Mouse (Mus musculus): Measurements from ENCODE around the gene Rac2.
A peak's percentile ranks its signal among the peaks of the same experiment; 100 is the strongest.

Gene Rac2

GRCm38 (mm10) chr15:78547415-78548335, 24.9 kb downstream of the Rac2 start:
- no peak for DNase-seq (ENCODE audit: low spot score)

GRCm38 (mm10) chr15:78546060-78546459, 26.5 kb downstream of the Rac2 start:
- DNase-seq (ENCODE audit: low spot score): no peak

- DNase-seq (ENCODE audit: low spot score): no peak
These were observed 28.0 kb downstream of the Rac2 start, which contains the start of gene Sstr3 for GRCm38 (mm10) chr15:78544561-78545001. Sstr3 (minus strand) TSS chr15:78544685.

GRCm38 (mm10) chr15:78544041-78544440, 28.5 kb downstream of the Rac2 start:
- no peak for DNase-seq (ENCODE audit: low spot score)

GRCm38 (mm10) chr15:78542767-78543303, 29.7 kb downstream of the Rac2 start:
- DNase-seq (ENCODE audit: low spot score): no peak

GRCm38 (mm10) chr15:78542098-78542766, 30.4 kb downstream of the Rac2 start:
- no peak for DNase-seq (ENCODE audit: low spot score)

GRCm38 (mm10) chr15:78541606-78542005, 31.0 kb downstream of the Rac2 start:
- DNase-seq (ENCODE audit: low spot score): no peak

GRCm38 (mm10) chr15:78541036-78541435, 31.5 kb downstream of the Rac2 start:
- no peak for DNase-seq (ENCODE audit: low spot score)

GRCm38 (mm10) chr15:78535723-78536421, 36.7 kb downstream of the Rac2 start:
- DNase-seq (ENCODE audit: low spot score): no peak

- no peak for DNase-seq (ENCODE audit: low spot score)
These were observed 39.2 kb downstream of the Rac2 start for GRCm38 (mm10) chr15:78533346-78533835.

- no peak for DNase-seq (ENCODE audit: low spot score)
These were observed 39.8 kb downstream of the Rac2 start for GRCm38 (mm10) chr15:78532566-78533345.

- peak; percentile 77 for DNase-seq (ENCODE audit: low spot score)
These were observed 40.6 kb downstream of the Rac2 start for GRCm38 (mm10) chr15:78531901-78532469.

GRCm38 (mm10) chr15:78531451-78531720, 41.2 kb downstream of the Rac2 start:
- no peak for DNase-seq (ENCODE audit: low spot score)

- DNase-seq (ENCODE audit: low spot score): no peak
These were observed 41.7 kb downstream of the Rac2 start, which contains the start of gene C1qtnf6 for GRCm38 (mm10) chr15:78530671-78531450. C1qtnf6 (minus strand) TSS chr15:78531416.

GRCm38 (mm10) chr15:78530141-78530540, 42.4 kb downstream of the Rac2 start:
- no peak for DNase-seq (ENCODE audit: low spot score)

GRCm38 (mm10) chr15:78529428-78529990, 43.1 kb downstream of the Rac2 start:
- DNase-seq (ENCODE audit: low spot score): no peak

- DNase-seq (ENCODE audit: low spot score): no peak
These were observed 43.7 kb downstream of the Rac2 start for GRCm38 (mm10) chr15:78528726-78529411.

- no peak for DNase-seq (ENCODE audit: low spot score)
These were observed 44.6 kb downstream of the Rac2 start for GRCm38 (mm10) chr15:78527973-78528372.

- no peak for DNase-seq (ENCODE audit: low spot score)
These were observed 48.4 kb downstream of the Rac2 start for GRCm38 (mm10) chr15:78524163-78524562.
